Mouse (Mus musculus) heart, embryonic 13.5 days (tissue): Measurements from ENCODE around the gene Golim4. TPM values are rescaled to one million over a fixed set of nuclear protein-coding genes. Genes with fewer than 3 reads are reported as not detected.

ENCODE experiments used
- ATAC-seq: fragments of 200-750 bp; cut with Nextera tagmentation; 2 replicates; pipeline ENCODE4 v1.8.0; 2017; ENCODE audit warnings: moderate TSS enrichment; ENCODE audit not compliant: insufficient number of reproducible peaks, low FRiP score, low TSS enrichment; ENCODE audit errors: extremely low read depth
- H3K27ac ChIP-seq: fragments of 300-500 bp; sonication (generic); replicated peaks from 2 replicates; pipeline ENCODE4 v1.5.1; 2015; ENCODE audit warnings: moderate library complexity, mild to moderate bottlenecking, inconsistent platforms
- H3K27me3 ChIP-seq: fragments of 300-500 bp; sonication (generic); replicated peaks from 2 replicates; pipeline ENCODE4 v1.6.1; 2015; ENCODE audit warnings: mild to moderate bottlenecking, inconsistent platforms
- H3K36me3 ChIP-seq: fragments of 300-500 bp; sonication (generic); 2 replicates; pipeline ENCODE4 v1.6.1; 2015; ENCODE audit warnings: mild to moderate bottlenecking, inconsistent platforms
- H3K4me1 ChIP-seq: fragments of 300-500 bp; sonication (generic); 2 replicates; pipeline ENCODE4 v1.6.1; 2015; ENCODE audit warnings: inconsistent platforms
- H3K4me2 ChIP-seq: fragments of 300-500 bp; sonication (generic); 2 replicates; pipeline ENCODE4 v1.6.1; 2015; ENCODE audit warnings: inconsistent platforms, mild to moderate bottlenecking, moderate library complexity
- H3K4me3 ChIP-seq: fragments of 300-500 bp; sonication (generic); 2 replicates; pipeline ENCODE4 v1.5.1; 2015; ENCODE audit warnings: moderate library complexity, mild to moderate bottlenecking, inconsistent platforms
- H3K9ac ChIP-seq: fragments of 300-500 bp; sonication (generic); 2 replicates; pipeline ENCODE4 v1.6.1; 2015; ENCODE audit warnings: inconsistent platforms, mild to moderate bottlenecking, moderate library complexity
- H3K9me3 ChIP-seq: fragments of 300-500 bp; sonication (generic); 2 replicates; pipeline ENCODE4 v1.6.1; 2016; ENCODE audit warnings: inconsistent platforms
- WGBS: fragments of 180-500 bp; shearing (Covaris S2); methylation state at CpG from one replicate; pipeline ENCODE4 v1.1.7; 2015; ENCODE audit warnings: mixed read lengths; 5-methylcytosine and 5-hydroxymethylcytosine counted together
- polyA plus RNA-seq: library from polyadenylated mRNA; unstranded; fragments of >200 nt; fragmentation: Nextera tagmentation; extraction: Ambion mirVana; gene quantifications from 2 replicates; pipeline ENCODE4 v1.2.1, GENCODE M21; 2015

The Golim4 gene
- polyA plus RNA-seq, 1 experiment from 2014 or later, result 43.9 TPM

- no peak for ATAC-seq
- Histone ChIP-seq H3K27ac (no peak overlapping the region), H3K27me3 (no peaks in the 10 kb centered on the region), H3K4me2 (no peak overlapping the region), H3K4me1 (peaks cover 32% of the 10 kb centered on the region), H3K9ac (no peak overlapping the region), H3K9me3 (no peaks in the 10 kb centered on the region), H3K36me3 (no peaks in the 10 kb centered on the region), H3K4me3 (no peak overlapping the region)
- WGBS, result 69% methylated on average over 4 of the region's 4 CpGs
Observed at GRCm38 (mm10) chr3:75912786-75913185, 44.0 kb downstream of the Golim4 start.

GRCm38 (mm10) chr3:75910768-75911167 lies 46.0 kb downstream of the Golim4 start:
- no peak overlapping the region for H3K27ac ChIP-seq
- no peaks in the 10 kb centered on the region for H3K27me3 ChIP-seq
- H3K9me3 ChIP-seq, result no peaks in the 10 kb centered on the region
- ATAC-seq, result no peak
- H3K4me1 ChIP-seq, result peaks cover 21% of the 10 kb centered on the region
- H3K36me3 ChIP-seq, result peaks cover 15% of the 10 kb centered on the region
- H3K4me2 ChIP-seq, result no peak overlapping the region
- H3K4me3 ChIP-seq, result no peak overlapping the region
- H3K9ac ChIP-seq, result no peak overlapping the region

DNA sequence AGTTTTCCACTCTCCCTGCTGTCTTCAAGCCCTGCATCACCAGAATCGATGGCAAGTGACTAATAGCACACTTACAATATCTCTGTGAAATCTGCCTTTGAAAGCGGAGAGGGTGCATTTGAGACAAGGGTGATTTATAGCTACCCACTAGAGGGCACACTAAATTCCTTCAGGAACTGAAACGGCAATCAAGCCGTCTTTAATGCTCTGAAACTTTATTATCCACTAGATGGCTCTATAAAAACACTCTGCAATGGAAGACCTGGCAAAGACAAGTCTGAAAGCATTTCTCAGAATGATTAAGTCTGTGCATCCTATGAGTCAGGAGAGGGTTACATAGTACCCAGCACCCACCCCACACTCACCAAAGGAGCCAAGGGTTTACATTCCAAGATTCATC lies 46.5 kb downstream of the Golim4 start:
- 9% methylated on average over 4 of the region's 4 CpGs for WGBS
- H3K9ac ChIP-seq, result no peak overlapping the region
- H3K27ac ChIP-seq, result no peak overlapping the region
- H3K9me3 ChIP-seq, result no peaks in the 10 kb centered on the region
- peaks cover 19% of the 10 kb centered on the region for H3K4me1 ChIP-seq
- no peak overlapping the region for H3K4me3 ChIP-seq
- H3K4me2 ChIP-seq, result no peak overlapping the region
- H3K27me3 ChIP-seq, result no peaks in the 10 kb centered on the region
- H3K36me3 ChIP-seq, result peaks cover 20% of the 10 kb centered on the region
- no peak for ATAC-seq

- no peak overlapping the region for H3K4me2 ChIP-seq
- peaks cover 9% of the 10 kb centered on the region for H3K4me1 ChIP-seq
- H3K9me3 ChIP-seq, result no peaks in the 10 kb centered on the region
- no peak for ATAC-seq
- H3K27me3 ChIP-seq, result no peaks in the 10 kb centered on the region
- H3K4me3 ChIP-seq, result no peak overlapping the region
- 76% methylated on average over 11 of the region's 11 CpGs for WGBS
- peaks cover 77% of the 10 kb centered on the region for H3K36me3 ChIP-seq
- no peak overlapping the region for H3K27ac ChIP-seq
- H3K9ac ChIP-seq, result no peak overlapping the region
Observed at GRCm38 (mm10) chr3:75901903-75902598, 54.7 kb downstream of the Golim4 start.

DNA sequence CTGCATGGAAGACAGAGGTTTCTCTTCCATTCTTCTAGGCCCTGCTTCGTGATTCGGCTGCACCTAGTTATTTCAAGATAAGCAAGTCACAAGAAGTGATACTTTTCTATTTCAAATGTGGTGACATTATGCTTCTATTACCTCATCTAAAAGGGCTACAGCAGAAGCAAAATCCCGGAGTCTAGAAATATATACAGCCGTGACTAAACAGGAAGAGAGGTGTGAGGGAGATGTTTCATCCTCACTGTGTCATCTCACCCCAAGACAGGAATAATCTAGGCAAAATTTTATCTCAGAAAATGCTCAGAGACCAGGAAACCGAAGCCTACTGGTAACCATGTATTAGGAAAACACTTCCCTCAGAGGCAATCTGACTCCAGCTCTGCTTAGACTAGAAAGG lies 61.7 kb downstream of the Golim4 start:
- H3K9ac ChIP-seq, result no peak overlapping the region
- no peaks in the 10 kb centered on the region for H3K27me3 ChIP-seq
- no peaks in the 10 kb centered on the region for H3K4me1 ChIP-seq
- H3K36me3 ChIP-seq, result peaks cover 92% of the 10 kb centered on the region
- ATAC-seq, result no peak
- H3K4me2 ChIP-seq, result no peak overlapping the region
- H3K27ac ChIP-seq, result no peak overlapping the region
- no peak overlapping the region for H3K4me3 ChIP-seq
- H3K9me3 ChIP-seq, result no peaks in the 10 kb centered on the region
- 77% methylated on average over 5 of the region's 5 CpGs for WGBS

DNA sequence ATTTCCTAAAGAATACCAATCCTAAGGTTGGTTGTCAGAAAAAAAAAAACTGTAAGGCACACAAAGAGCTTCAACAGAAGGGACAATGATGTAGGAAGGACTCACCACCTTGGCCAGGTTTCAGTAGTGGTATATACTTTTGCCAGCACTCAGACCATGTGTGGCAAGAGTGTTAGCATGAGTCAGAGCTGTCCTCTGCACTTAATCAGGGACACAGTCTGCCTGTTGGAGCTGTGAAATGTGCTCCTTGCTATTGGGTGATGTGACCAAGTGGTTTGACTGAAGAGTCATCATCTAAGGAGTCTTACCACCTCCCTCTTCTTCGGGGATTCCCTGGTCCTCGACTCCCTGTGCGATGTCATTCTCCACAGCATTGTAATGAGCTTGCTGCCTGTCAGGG lies 65.2 kb downstream of the Golim4 start:
- peaks cover 94% of the 10 kb centered on the region for H3K36me3 ChIP-seq

GRCm38 (mm10) chr3:75889323-75889722 lies 67.4 kb downstream of the Golim4 start:
- Histone ChIP-seq H3K4me3 (no peak overlapping the region), H3K9me3 (no peaks in the 10 kb centered on the region), H3K27ac (no peak overlapping the region), H3K9ac (no peak overlapping the region), H3K4me2 (no peak overlapping the region), H3K27me3 (no peaks in the 10 kb centered on the region), H3K36me3 (peaks cover 97% of the 10 kb centered on the region), H3K4me1 (no peaks in the 10 kb centered on the region)
- ATAC-seq, result no peak
- WGBS, result 80% methylated on average over 1 of the region's 1 CpGs

More for the DNA sequence above, 65.2 kb downstream of the Golim4 start:
- Histone ChIP-seq H3K4me1 (no peaks in the 10 kb centered on the region), H3K9ac (no peak overlapping the region), H3K27ac (no peak overlapping the region), H3K4me2 (no peak overlapping the region), H3K27me3 (no peaks in the 10 kb centered on the region), H3K4me3 (no peak overlapping the region), H3K9me3 (no peaks in the 10 kb centered on the region)
- no peak for ATAC-seq
- whole genome bisulfite sequencing, result 78% methylated on average over 3 of the region's 3 CpGs

GRCm38 (mm10) chr3:75881582-75881981 lies 75.2 kb downstream of the Golim4 start:
- WGBS, result 94% methylated on average over 1 of the region's 1 CpGs
- ATAC-seq, result no peak
- H3K36me3 ChIP-seq, result peaks cover 91% of the 10 kb centered on the region
- H3K4me2 ChIP-seq, result no peak overlapping the region
- no peak overlapping the region for H3K4me3 ChIP-seq
- H3K4me1 ChIP-seq, result no peaks in the 10 kb centered on the region
- H3K27ac ChIP-seq, result no peak overlapping the region
- H3K9ac ChIP-seq, result no peak overlapping the region
- H3K9me3 ChIP-seq, result no peaks in the 10 kb centered on the region
- no peaks in the 10 kb centered on the region for H3K27me3 ChIP-seq

DNA sequence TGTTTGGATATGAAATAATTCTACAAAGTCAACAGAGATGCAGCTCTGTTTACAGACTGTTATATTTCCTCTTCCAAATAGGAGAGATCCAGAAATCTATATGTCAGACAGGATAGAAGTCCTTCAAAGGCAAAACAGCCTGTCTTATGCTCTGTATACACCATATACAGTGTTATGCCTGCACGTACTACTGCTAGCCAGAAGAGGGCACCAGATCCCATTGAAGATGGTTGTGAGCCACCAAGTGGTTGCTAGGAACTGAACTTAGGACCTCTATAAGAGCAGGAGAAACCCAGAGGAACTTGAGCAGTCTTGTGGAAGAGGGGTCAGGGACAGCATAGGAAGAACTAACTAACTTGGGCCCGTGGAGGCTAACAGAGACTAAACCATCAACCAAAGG lies 77.5 kb downstream of the Golim4 start:
- no peaks in the 10 kb centered on the region for H3K9me3 ChIP-seq
- H3K27me3 ChIP-seq, result no peaks in the 10 kb centered on the region
- peaks cover 84% of the 10 kb centered on the region for H3K36me3 ChIP-seq
- no peaks in the 10 kb centered on the region for H3K4me1 ChIP-seq
- no peak overlapping the region for H3K9ac ChIP-seq
- no peak overlapping the region for H3K27ac ChIP-seq
- no peak overlapping the region for H3K4me3 ChIP-seq
- 77% methylated on average over 2 of the region's 2 CpGs for WGBS
- no peak for ATAC-seq
- no peak overlapping the region for H3K4me2 ChIP-seq

- H3K27ac ChIP-seq, result no peak overlapping the region
- no peak for ATAC-seq
- no peak overlapping the region for H3K9ac ChIP-seq
- H3K36me3 ChIP-seq, result 0 out of 2 replicates have a peak, but pooled peaks cover 5% of the 10 kb centered on the region
- H3K27me3 ChIP-seq, result no peaks in the 10 kb centered on the region
- H3K4me3 ChIP-seq, result no peak overlapping the region
- WGBS, result 46% methylated on average over 1 of the region's 1 CpGs
- no peak overlapping the region for H3K4me2 ChIP-seq
- no peaks in the 10 kb centered on the region for H3K9me3 ChIP-seq
- no peaks in the 10 kb centered on the region for H3K4me1 ChIP-seq
Observed at GRCm38 (mm10) chr3:75868886-75869285, 87.9 kb downstream of the Golim4 start.

- no peak overlapping the region for H3K27ac ChIP-seq
- H3K36me3 ChIP-seq, result no peaks in the 10 kb centered on the region
- H3K4me2 ChIP-seq, result no peak overlapping the region
- H3K27me3 ChIP-seq, result no peaks in the 10 kb centered on the region
- H3K9ac ChIP-seq, result no peak overlapping the region
- WGBS, result 21% methylated on average over 2 of the region's 2 CpGs
- no peaks in the 10 kb centered on the region for H3K9me3 ChIP-seq
- no peak for ATAC-seq
- no peak overlapping the region for H3K4me3 ChIP-seq
- H3K4me1 ChIP-seq, result no peaks in the 10 kb centered on the region
Observed at GRCm38 (mm10) chr3:75864203-75864602, 92.5 kb downstream of the Golim4 start.

DNA sequence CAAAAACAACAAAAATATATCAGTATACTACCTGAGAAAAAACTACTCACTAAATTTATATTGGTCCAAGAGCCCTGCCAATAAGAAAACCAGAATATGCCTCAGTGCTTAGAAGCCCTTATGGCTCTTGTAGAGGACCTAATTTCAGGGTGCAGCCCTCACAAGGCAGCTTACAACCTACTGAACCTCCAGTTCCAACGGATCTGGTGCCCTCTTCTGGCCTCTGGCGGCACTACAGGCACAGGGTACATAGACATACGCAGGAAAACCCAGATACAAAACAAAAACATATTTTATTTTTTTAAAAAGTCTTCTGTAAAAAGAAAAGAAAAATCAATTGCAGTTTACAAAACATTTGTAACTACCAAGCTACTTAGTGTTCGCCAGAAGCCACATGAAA lies 95.1 kb downstream of the Golim4 start:
- Histone ChIP-seq H3K27me3 (no peaks in the 10 kb centered on the region), H3K4me3 (no peak overlapping the region), H3K36me3 (no peaks in the 10 kb centered on the region), H3K9ac (no peak overlapping the region), H3K9me3 (no peaks in the 10 kb centered on the region), H3K4me1 (no peaks in the 10 kb centered on the region), H3K27ac (no peak overlapping the region), H3K4me2 (no peak overlapping the region)
- ATAC-seq, result no peak
- WGBS, result 32% methylated on average over 4 of the region's 4 CpGs
